Mouse (Mus musculus): ENCODE data around the gene Trim47. TPM values are rescaled to one million over a fixed set of nuclear protein-coding genes. Genes with fewer than 3 reads are reported as not detected.

The Trim47 gene
- polyA plus RNA-seq, 1 experiment: 0.17 TPM

- H3K36me3 ChIP-seq (ENCODE audit: control insufficient read depth): peaks cover 31% of the 10 kb centered on the region
- TF ChIP-seq GATA1 (IDR thresholded peaks at IDR 0.05; ENCODE audit: low read length) (no peak), TAL1 (IDR thresholded peaks at IDR 0.05; ENCODE audit: low read length) (no peak)
- H3K4me1 ChIP-seq (ENCODE audit: control insufficient read depth): peaks cover 31% of the 10 kb centered on the region
Measured at GRCm38 (mm10) chr11:116163002-116163401, 36.0 kb upstream of the Trim47 start.

DNA sequence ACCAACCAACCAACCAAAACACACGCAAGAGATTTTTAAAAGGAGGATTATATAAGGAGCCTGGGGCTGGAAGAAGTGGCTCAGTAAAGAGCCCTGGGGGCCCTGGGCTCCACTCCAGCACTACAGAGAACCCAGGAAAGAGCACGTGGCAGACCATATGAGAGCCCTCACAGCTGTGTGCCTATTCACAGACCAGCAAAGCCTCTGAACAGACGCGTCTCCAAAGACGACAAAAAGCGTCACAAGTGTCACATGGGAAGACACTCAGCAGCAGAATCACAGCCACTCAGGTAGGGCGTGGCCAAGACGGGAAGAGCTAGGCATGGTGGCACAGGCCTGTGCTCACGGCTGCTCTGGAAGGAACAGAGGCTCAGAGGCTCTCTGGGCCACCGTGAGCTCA lies 35.1 kb upstream of the Trim47 start:
- Histone ChIP-seq H3K4me3 (replicated peaks) (no peak overlapping the region), H3K9me3 (ENCODE audit: control insufficient read depth, low read length) (no peaks in the 10 kb centered on the region), H3K4me1 (ENCODE audit: control insufficient read depth) (peaks cover 23% of the 10 kb centered on the region), H3K36me3 (ENCODE audit: control insufficient read depth) (peaks cover 38% of the 10 kb centered on the region), H3K27me3 (ENCODE audit: control insufficient read depth) (no peaks in the 10 kb centered on the region)
- no peak for TF ChIP-seq GATA1 (IDR thresholded peaks at IDR 0.05; ENCODE audit: low read length)
- TF ChIP-seq TAL1 (IDR thresholded peaks at IDR 0.05; ENCODE audit: low read length): no peak

More at GRCm38 (mm10) chr11:116163002-116163401, 36.0 kb upstream of the Trim47 start:
- H3K27me3 ChIP-seq (ENCODE audit: control insufficient read depth): no peaks in the 10 kb centered on the region
- no peak overlapping the region for H3K4me3 ChIP-seq (replicated peaks)
- no peaks in the 10 kb centered on the region for H3K9me3 ChIP-seq (ENCODE audit: control insufficient read depth, low read length)

DNA sequence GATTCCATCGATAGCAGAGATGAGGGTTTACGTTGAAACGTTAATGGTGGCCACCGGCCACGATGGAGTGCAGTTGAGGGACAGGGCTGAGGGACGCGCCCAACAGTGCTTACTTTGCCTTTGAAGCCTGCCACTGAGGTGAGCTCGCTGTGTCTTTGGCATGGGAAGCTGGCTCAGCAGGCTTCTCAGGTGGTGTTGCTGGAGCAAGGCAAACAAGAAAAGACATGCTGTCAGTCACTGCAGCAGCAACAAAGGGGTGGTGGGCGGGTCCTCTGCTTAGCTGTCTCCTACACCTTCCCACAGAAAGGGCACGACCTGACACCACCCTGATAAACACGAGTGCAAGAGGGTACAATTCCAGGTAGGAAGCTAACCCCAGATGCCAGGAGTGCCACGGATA lies 34.3 kb upstream of the Trim47 start:
- Histone ChIP-seq H3K27me3 (ENCODE audit: control insufficient read depth) (no peaks in the 10 kb centered on the region), H3K36me3 (ENCODE audit: control insufficient read depth) (peaks cover 47% of the 10 kb centered on the region), H3K4me1 (ENCODE audit: control insufficient read depth) (peaks cover 14% of the 10 kb centered on the region)

DNA sequence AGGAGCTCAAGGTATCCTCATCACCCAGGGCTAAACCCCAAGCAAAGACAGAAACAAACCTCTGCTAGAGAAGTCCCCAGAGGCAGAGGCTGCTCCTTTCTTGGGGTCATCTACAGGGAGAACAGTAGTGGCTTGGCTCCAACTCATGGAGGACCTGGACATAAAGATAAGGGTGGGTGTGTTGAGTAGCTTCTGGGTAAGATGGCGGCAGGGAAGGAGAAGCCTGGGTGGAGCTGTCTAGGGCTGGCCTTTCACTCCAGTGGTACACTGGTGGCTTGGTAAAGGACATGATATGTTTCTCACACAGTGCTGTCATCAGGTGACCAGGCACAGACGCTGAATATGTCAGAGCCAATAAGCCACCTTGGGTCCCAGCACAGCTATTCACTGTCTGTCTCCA lies 23.9 kb upstream of the Trim47 start:
- peak overlapping the region; percentile 8 for H3K4me3 ChIP-seq (replicated peaks)
- H3K36me3 ChIP-seq (ENCODE audit: control insufficient read depth): peaks cover 98% of the 10 kb centered on the region
- TF ChIP-seq TAL1 (IDR thresholded peaks at IDR 0.05; ENCODE audit: low read length): peak; percentile 24; the same call in 1 of the 3 replicates
- no peak for TF ChIP-seq GATA1 (IDR thresholded peaks at IDR 0.05; ENCODE audit: low read length)
- H3K4me1 ChIP-seq (ENCODE audit: control insufficient read depth): peaks cover 43% of the 10 kb centered on the region
- H3K9me3 ChIP-seq (ENCODE audit: control insufficient read depth, low read length): peaks cover 3% of the 10 kb centered on the region; the same call in 1 of the 2 replicates
- H3K27me3 ChIP-seq (ENCODE audit: control insufficient read depth): no peaks in the 10 kb centered on the region

More for the DNA sequence above, 34.3 kb upstream of the Trim47 start:
- Histone ChIP-seq H3K4me3 (replicated peaks) (no peak overlapping the region), H3K9me3 (ENCODE audit: control insufficient read depth, low read length) (no peaks in the 10 kb centered on the region)
- no peak for TF ChIP-seq TAL1 (IDR thresholded peaks at IDR 0.05; ENCODE audit: low read length)
- TF ChIP-seq GATA1 (IDR thresholded peaks at IDR 0.05; ENCODE audit: low read length): no peak

GRCm38 (mm10) chr11:116149341-116149740 lies 22.3 kb upstream of the Trim47 start:
- H3K36me3 ChIP-seq (ENCODE audit: control insufficient read depth): peaks cover 100% of the 10 kb centered on the region
- no peaks in the 10 kb centered on the region for H3K27me3 ChIP-seq (ENCODE audit: control insufficient read depth)
- H3K4me1 ChIP-seq (ENCODE audit: control insufficient read depth): peaks cover 56% of the 10 kb centered on the region
- H3K9me3 ChIP-seq (ENCODE audit: control insufficient read depth, low read length): peaks cover 3% of the 10 kb centered on the region; the same call in 1 of the 2 replicates
- TF ChIP-seq GATA1 (IDR thresholded peaks at IDR 0.05; ENCODE audit: low read length): no peak
- no peak for TF ChIP-seq TAL1 (IDR thresholded peaks at IDR 0.05; ENCODE audit: low read length)
- no peak overlapping the region for H3K4me3 ChIP-seq (replicated peaks)

DNA sequence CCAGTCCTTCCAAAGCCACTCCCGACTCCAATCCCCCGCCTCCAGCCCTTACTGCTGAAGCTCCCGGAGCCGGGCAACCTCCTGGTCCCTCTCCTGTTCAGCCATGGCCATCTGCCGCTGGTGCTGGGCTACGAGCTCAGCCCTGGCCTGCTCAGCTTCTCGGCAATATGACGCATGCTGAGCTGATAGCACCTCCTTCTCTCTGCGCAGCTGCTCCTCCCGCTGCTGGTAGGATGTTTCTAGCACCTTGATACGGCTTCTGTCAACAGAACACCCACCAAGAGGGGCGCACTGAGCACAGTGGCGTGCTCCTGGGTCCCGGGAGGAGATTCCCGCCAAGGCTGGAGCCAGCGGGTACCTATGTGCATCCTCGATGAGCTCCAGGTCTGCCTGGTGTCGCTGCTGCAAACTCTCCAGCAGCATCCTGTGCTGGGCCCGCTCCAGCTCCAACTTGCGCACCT lies 21.8 kb upstream of the Trim47 start:
- TF ChIP-seq GATA1 (IDR thresholded peaks at IDR 0.05; ENCODE audit: low read length) (no peak), TAL1 (IDR thresholded peaks at IDR 0.05; ENCODE audit: low read length) (no peak)
- Histone ChIP-seq H3K27me3 (ENCODE audit: control insufficient read depth) (no peaks in the 10 kb centered on the region), H3K36me3 (ENCODE audit: control insufficient read depth) (peaks cover 100% of the 10 kb centered on the region), H3K9me3 (ENCODE audit: control insufficient read depth, low read length) (peaks cover 3% of the 10 kb centered on the region; the same call in 1 of the 2 replicates), H3K4me3 (replicated peaks) (no peak overlapping the region), H3K4me1 (ENCODE audit: control insufficient read depth) (peaks cover 61% of the 10 kb centered on the region)

DNA sequence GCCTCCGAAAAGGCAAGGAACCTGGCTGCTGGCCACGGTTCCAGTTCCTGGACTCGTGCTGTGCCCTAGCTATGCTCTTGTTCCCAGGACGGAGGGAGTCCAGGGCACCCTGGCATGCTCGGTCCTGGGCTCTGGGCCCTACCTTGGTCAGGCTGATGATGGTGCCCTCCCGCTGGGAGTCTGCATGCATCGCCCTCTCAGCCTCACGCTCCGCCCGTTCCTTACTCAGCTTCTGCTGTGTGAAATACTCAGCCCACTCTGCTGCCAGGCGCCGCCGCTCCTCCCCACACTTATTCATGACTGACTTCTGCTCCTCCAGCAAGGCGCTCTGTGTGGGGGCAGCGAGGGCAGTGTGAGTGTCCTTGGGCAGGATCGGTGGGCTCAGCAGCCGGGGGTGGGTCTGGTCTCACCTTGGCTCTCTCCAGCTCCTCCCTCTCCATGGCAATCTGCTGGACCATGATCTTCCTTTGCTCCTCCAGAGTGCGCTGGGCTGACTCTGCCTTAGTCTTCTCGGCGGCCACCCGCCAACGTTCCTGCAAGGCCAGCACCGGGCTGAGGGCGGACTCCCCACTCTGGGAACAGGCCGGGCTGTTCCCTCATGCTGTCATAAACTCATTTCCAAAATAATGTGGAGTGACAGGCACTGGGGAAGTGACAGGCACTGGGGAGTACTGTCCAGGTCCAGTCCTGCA lies 19.4 kb upstream of the Trim47 start:
- peaks cover 3% of the 10 kb centered on the region; the same call in 1 of the 2 replicates for H3K9me3 ChIP-seq (ENCODE audit: control insufficient read depth, low read length)

GRCm38 (mm10) chr11:116145481-116146293 lies 18.7 kb upstream of the Trim47 start:
- no peak for TF ChIP-seq GATA1 (IDR thresholded peaks at IDR 0.05; ENCODE audit: low read length)
- peaks cover 3% of the 10 kb centered on the region; the same call in 1 of the 2 replicates for H3K9me3 ChIP-seq (ENCODE audit: control insufficient read depth, low read length)
- peaks cover 93% of the 10 kb centered on the region for H3K36me3 ChIP-seq (ENCODE audit: control insufficient read depth)

More for the DNA sequence above, 19.4 kb upstream of the Trim47 start:
- no peak overlapping the region for H3K4me3 ChIP-seq (replicated peaks)
- H3K4me1 ChIP-seq (ENCODE audit: control insufficient read depth): peaks cover 69% of the 10 kb centered on the region
- TF ChIP-seq TAL1 (IDR thresholded peaks at IDR 0.05; ENCODE audit: low read length): no peak
- TF ChIP-seq GATA1 (IDR thresholded peaks at IDR 0.05; ENCODE audit: low read length): no peak
- no peaks in the 10 kb centered on the region for H3K27me3 ChIP-seq (ENCODE audit: control insufficient read depth)
- H3K36me3 ChIP-seq (ENCODE audit: control insufficient read depth): peaks cover 96% of the 10 kb centered on the region

DNA sequence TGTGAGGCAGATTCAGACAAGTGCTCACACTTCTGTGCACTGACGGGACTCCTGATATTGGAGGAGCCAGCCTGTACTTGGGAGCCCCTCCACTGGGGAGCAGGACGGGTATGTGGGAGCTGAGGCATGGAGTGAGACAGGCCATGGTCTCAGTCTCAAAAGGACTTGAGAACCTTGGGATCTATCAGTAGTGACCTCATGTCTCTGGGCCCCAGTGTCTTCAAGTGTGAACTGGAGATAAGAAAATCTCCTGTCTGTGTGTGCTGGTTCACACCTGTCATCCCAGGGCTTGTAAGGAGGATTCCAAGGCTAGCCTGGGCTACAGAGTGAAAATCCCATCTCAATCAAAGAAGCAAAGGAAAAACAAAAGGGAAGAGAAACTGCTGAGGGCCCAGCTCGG lies 16.5 kb upstream of the Trim47 start:
- H3K27me3 ChIP-seq (ENCODE audit: control insufficient read depth): no peaks in the 10 kb centered on the region
- peaks cover 70% of the 10 kb centered on the region for H3K36me3 ChIP-seq (ENCODE audit: control insufficient read depth)
- no peaks in the 10 kb centered on the region for H3K9me3 ChIP-seq (ENCODE audit: control insufficient read depth, low read length)
- TF ChIP-seq GATA1 (IDR thresholded peaks at IDR 0.05; ENCODE audit: low read length) (peak; percentile 47), TAL1 (IDR thresholded peaks at IDR 0.05; ENCODE audit: low read length) (peak; percentile 62)
- peak overlapping the region; percentile 15 for H3K4me3 ChIP-seq (replicated peaks)
- peaks cover 66% of the 10 kb centered on the region for H3K4me1 ChIP-seq (ENCODE audit: control insufficient read depth)

More at GRCm38 (mm10) chr11:116145481-116146293, 18.7 kb upstream of the Trim47 start:
- no peaks in the 10 kb centered on the region for H3K27me3 ChIP-seq (ENCODE audit: control insufficient read depth)
- H3K4me1 ChIP-seq (ENCODE audit: control insufficient read depth): peaks cover 67% of the 10 kb centered on the region
- no peak overlapping the region for H3K4me3 ChIP-seq (replicated peaks)
